Mouse (Mus musculus) CH12.LX (cell line): ENCODE results near the gene Gm572.

Experiments
- MYC ChIP-seq: IDR thresholded peaks from 2 replicates; pipeline ENCODE4 v1.6.1; 2011; ENCODE audit warnings: low read depth, mild to moderate bottlenecking, improper control_type of control experiment, low read length
- TCF12 ChIP-seq: IDR thresholded peaks from 2 replicates; pipeline ENCODE4 v1.6.1; 2014; ENCODE audit warnings: low read depth, mild to moderate bottlenecking, inconsistent platforms, low read length, improper control_type of control experiment
- UBTF ChIP-seq: IDR thresholded peaks from 2 replicates; pipeline ENCODE4 v1.6.1; 2012; ENCODE audit warnings: low read depth, mild to moderate bottlenecking, inconsistent platforms, low read length, improper control_type of control experiment, moderate library complexity

DNA sequence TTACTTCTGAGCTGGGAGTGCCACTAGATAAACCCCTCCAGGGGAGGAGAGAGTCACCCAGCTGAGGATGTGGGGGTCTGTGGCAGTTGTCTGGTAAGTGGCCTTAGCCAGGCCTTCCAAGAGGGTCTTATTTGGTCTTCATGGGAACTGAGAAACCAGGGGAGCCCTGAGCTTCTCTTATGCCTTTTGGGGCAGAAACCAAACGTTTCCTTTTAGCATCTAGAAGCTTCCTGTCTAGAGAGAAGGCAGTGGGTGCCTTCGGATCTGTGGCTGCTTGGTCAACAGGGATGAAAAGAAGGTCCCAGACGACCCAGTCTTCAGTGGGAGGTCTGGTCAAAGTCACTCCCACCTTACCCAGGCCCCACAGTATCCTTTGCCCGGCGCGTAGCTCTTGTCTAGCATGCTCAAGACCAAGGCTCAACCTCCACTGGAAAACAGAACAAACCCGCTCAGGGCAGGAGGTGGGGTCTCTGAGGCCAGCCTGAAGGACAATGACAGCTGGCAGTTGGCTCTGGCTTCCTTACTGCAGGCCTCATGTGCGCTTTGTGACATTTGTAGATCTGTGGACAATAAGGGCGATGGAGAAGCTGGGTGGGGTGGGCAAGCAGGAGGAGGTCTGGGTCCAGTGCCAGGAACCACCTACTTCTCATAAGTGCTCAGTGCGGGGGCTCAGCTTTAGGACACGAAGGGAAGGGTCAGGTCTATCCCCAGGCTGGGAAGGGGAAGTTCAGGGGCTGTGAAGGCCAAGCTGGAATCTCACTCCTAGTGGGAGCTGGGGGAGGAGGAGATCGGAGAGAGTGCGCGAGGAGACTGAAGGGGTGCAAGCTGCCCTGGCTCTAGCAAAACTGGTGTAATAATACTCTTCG is at the start of gene Gm572:
- no peak for TF ChIP-seq MYC
- no peak for TF ChIP-seq TCF12
- no peak for TF ChIP-seq UBTF
